Mouse (Mus musculus) heart, adult 18-20 months (tissue): ENCODE results near the gene Olfr286. TPM values are rescaled to one million over a fixed set of nuclear protein-coding genes. Genes with fewer than 3 reads are reported as not detected.

Source experiments
- DNase-seq, 2 experiments: peaks; one replicate each; pipeline ENCODE4 v3.0.0; 2021 to 2022; ENCODE audit warnings: mixed read lengths in 1 of 2
- long read RNA-seq, 2 experiments: library from polyadenylated mRNA; stranded (forward); transcript quantifications; one replicate each; pipeline ENCODE4 v2.0.0; 2021
- total RNA-seq, 2 experiments: library from RNA; stranded (reverse); gene quantifications; 2 replicates each; pipeline ENCODE4 v1.2.3; 2021

Olfr286 gene
- total RNA-seq: not detected
- long read RNA-seq, experiment 1: 0 reads
- long read RNA-seq, experiment 2: 0 reads

DNA sequence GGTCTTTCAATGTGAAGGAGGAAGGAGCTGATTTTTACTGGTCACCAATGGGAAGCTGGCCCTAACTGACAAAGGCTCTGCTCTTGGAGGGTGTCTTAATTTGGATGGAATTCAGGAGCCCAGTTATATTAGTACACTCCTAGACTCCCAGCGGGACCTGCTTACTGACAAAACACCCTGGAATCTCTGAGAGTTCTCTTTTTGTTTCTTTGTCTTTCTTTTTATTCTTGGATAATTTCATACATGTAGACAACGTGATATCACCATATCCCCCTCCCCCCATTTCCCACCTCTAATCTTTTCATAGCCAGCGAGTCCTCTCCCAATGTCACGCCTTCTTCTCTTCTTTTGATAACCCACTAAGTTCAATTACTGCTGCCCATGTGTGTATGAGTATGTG, at the start of gene Olfr286:
Gene Olfr286, minus strand, starts transcription at position 101 of the 400 bp plus-strand sequence.
- no peak for DNase-seq

DNA sequence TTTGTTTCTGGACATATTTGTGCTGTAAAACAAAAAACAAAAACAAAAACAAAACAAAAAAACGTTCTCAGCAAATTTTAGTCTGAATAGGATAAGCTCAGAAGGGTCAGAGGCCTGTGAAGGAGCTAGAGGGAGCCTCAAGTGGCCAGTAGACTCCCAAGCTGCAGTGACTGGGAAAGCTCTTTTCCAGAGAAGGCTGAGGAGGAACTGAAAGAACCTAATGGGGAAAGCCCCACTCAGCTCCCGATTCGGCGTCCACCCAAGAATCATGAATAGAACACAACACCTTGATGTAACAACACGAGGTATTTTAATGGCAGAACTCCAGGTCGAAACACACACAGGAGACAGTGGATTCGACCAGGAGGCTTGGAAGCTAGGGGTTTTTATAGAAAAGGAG, 23.5 kb upstream of the Olfr286 start:
- no peak for DNase-seq

GRCm38 (mm10) chr15:98257193-98257592, 22.9 kb upstream of the Olfr286 start, which contains the start of gene H1fnt:
Gene H1fnt, minus strand, starts transcription at chr15:98257293.
- DNase-seq: no peak

DNA sequence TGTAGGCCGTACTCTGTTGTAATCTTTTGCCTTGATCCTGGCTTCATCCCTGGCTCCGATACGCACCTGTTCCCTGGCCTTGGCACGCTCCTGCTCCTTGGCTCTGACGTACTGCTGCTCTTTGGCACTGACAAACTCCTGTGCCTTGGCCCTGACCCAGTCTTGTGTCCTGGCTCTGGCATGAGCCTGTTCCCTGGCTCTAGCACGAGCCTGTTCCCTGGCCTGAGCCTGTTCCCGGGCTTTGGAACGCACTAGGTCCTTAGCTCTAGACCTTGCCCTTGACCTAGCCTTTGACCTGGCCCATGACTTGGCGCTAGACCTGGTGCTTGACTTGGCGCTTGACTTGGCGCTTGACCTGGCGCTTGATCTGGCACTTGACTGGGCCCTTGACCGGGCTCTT, 22.0 kb upstream of the Olfr286 start:
- no peak for DNase-seq

- no peak for DNase-seq
Observed at GRCm38 (mm10) chr15:98235442-98235841, 1.2 kb upstream of the Olfr286 start.

DNA sequence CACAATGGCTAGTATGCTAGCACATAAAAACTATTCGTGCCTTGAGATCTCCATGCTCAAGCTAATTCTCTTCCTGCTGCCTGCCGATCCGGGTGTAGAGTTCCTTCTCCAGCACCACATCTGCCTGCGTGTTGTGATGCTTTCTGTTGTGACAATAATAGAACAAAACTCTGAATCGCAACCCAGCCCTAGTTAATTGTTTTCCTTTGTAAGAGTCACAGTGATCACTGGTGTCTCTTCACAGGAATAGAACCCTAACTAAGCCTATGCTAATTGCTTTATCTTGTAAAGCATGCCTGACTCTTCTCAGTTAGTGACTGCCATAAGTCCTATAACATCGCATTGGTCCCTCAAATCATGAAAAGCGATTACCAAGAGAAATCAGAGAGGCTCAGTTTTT, 8.2 kb downstream of the Olfr286 start:
- DNase-seq: no peak

DNA sequence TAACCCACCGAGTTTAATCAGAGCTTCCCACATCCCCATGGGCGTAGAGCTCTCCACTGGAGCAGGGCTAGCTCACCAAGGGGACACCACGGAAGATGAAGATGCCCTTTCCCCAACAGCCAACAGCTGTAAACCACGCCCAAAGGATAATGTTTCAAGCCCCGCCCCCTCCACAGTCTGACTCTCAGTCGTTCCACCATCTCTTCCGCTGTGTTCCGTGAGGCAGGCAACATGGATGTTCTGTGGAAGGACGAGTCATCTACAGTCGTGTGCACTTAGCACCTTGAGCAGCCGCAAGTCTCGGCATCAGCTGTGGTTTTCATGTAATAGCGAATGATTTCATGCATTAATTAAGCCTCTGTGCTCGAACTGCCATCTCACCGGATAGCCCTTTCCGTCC, 8.6 kb downstream of the Olfr286 start:
- no peak for DNase-seq

GRCm38 (mm10) chr15:98222377-98222776, 11.9 kb downstream of the Olfr286 start:
- DNase-seq: no peak

DNA sequence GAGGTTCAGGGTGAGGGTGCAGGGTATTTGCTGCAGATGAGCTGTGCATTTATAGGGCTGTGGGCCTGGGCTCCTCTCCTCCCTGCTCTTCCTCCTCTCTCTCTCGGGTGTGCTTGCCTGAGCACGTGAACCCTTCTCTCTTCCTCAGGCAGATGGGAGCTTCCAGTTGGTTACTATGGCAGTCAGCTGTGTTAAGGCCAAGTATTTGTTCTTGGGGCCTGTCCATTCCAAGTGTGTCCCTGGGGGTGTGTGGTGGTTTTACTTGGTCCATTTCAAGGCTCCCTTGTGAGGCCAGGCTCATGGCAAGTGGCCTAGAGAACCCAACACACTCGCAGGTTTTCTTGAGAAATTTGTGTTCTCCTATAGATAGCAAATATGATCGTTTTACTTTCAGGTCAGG, 13.4 kb downstream of the Olfr286 start, which contains the start of the genes Gm44579 and Olfr287:
Gene Gm44579, minus strand, starts transcription at position 101 of the 400 bp plus-strand sequence.
Gene Olfr287, minus strand, starts transcription at position 180 of the 400 bp plus-strand sequence.
- no peak for DNase-seq

GRCm38 (mm10) chr15:98214130-98214529, 20.1 kb downstream of the Olfr286 start:
- DNase-seq: no peak

- DNase-seq: no peak
Observed at GRCm38 (mm10) chr15:98213336-98213870, 20.8 kb downstream of the Olfr286 start.

GRCm38 (mm10) chr15:98209676-98210075, 24.6 kb downstream of the Olfr286 start:
- DNase-seq: no peak

DNA sequence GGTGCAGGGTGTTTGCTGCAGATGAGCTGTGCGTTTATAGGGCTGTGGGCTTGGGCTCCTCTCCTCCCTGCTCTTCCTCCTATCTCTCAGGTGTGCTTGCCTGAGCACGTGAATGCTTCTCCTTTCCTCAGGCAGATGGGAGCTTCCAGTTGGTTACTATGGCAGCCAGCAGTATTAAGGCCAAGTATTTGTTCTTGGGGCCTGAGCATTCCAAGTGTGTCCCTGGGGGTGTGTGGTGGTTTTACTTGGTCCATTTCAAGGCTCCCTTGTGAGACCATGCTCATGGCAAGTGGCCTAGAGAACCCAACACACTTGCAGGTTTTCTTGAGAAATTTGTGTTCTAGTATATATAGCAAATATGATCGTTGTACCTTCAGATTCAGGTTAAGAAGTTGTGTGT, 38.8 kb downstream of the Olfr286 start, which contains the start of gene Olfr288:
Gene Olfr288, minus strand, starts transcription at position 101 of the 400 bp plus-strand sequence.
- DNase-seq: no peak

DNA sequence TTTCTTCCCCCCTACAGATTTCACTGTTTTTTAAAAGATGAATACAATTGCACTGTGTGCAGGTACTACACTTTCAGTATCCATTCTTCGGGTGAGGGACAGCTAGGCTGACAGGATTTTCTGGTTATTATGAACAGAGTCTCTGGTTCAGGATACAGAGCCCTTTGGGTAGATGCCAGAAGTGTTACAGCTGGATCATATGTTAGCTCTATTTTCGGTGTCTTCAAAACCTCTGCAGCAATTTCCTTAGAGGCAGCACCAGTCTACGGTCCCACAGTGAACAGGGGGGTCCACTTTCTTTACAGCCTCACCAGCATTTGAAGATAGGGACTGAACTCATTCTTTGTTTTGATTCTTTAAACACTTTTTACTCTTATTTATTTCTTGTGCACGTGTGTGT, 49.8 kb downstream of the Olfr286 start:
- DNase-seq: no peak

DNA sequence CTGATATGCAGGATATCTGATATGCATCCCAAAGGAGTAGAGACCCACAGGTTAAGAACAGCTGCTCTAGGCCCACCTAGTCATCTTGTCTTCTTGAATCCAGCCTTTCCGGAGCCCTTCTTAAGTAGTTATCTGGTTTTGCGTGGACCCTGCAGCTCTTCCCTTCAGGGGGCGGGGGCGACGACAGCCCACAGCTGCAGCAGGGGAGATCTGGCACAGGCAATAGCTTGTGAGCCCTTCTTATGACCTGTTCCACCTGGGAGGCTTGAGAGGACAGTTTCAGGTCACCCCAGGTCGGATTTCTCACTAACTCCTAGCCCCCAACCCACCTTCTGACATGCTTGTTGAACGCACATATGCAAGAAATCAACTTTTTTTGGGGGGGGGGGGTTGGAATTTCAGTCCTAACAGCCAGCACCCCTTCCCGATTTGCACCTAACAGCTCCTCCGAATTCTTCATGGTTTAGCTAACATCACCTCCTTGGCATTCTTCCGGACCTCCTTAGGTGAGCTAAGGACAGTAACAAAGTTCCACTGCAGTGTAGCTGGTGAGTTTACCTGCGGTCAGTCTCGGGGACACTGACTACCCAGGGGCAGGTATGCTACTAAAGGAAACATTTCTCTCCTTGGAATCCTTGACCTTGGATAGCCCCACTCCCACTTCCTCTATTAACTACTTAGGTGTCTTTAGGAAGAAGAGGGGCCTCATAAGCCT, 52.2 kb downstream of the Olfr286 start:
- no peak for DNase-seq

- peak; percentile 95 to 97 for DNase-seq
Observed at GRCm38 (mm10) chr15:98181132-98181711, 53.0 kb downstream of the Olfr286 start.

- no peak for DNase-seq
Observed at GRCm38 (mm10) chr15:98180567-98181131, 53.6 kb downstream of the Olfr286 start.

- DNase-seq: no peak
Observed at GRCm38 (mm10) chr15:98177320-98177719, 56.9 kb downstream of the Olfr286 start.

Other genes with a start within 250 kb of the Olfr286 start
- gene Col2a1, start 229.8 kb downstream of the Olfr286 start, total RNA-seq: under 1 TPM in 1 of 2 experiments, not detected in 1; 0.36 TPM
- gene Pfkm, start 141.9 kb downstream of the Olfr286 start, total RNA-seq: 1,000 to 10,000 TPM in 1 of 2 experiments, 100 to 1,000 TPM in 1; 867 to 1,020 TPM
- gene Senp1, start 140.7 kb downstream of the Olfr286 start, total RNA-seq: 1 to 10 TPM; 8.5 to 9.5 TPM
- gene Asb8, start 68.8 kb downstream of the Olfr286 start, total RNA-seq: 100 to 1,000 TPM; 107 to 122 TPM
- under 1 TPM; 0.39 to 0.50 TPM for gene Ccdc184, start 67.3 kb downstream of the Olfr286 start, total RNA-seq
- not detected for gene Olfr288, start 38.9 kb downstream of the Olfr286 start, total RNA-seq
- not detected for gene Gm44579, start 13.5 kb downstream of the Olfr286 start, total RNA-seq
- not detected for gene Olfr287, start 13.4 kb downstream of the Olfr286 start, total RNA-seq
- gene H1fnt, start 22.8 kb upstream of the Olfr286 start, total RNA-seq: not detected
- 1 to 10 TPM; 5.7 to 5.8 TPM for gene Zfp641, start 61.7 kb upstream of the Olfr286 start, total RNA-seq
- not detected for gene Olfr285, start 82.9 kb upstream of the Olfr286 start, total RNA-seq
- not detected for gene Olfr284, start 106.5 kb upstream of the Olfr286 start, total RNA-seq
- gene Olfr283, start 146.5 kb upstream of the Olfr286 start, total RNA-seq: not detected
- not detected for gene Olfr282, start 196.8 kb upstream of the Olfr286 start, total RNA-seq
- not detected for gene Olfr281, start 218.1 kb upstream of the Olfr286 start, total RNA-seq
- gene OR5BS1P, start 235.4 kb upstream of the Olfr286 start, total RNA-seq: not detected
- gene Lalba, start 248.3 kb upstream of the Olfr286 start, total RNA-seq: under 1 TPM in 1 of 2 experiments, not detected in 1; 0.39 TPM